Mouse (Mus musculus) T-helper 2 cell (primary cell): ENCODE results near the gene Ceacam18.

Source experiments
- in situ Hi-C: fragments of 300-600 bp; cut with MboI, MseI; formaldehyde crosslinking; loops from one replicate; pipeline ENCODE4 v1.15.1; 2025; ENCODE audit warnings: high pct_unique_total_duplicates

Ceacam18 gene

GRCm38 (mm10) chr7:43634500-43634899 lies at the start of gene Ceacam18:
TSS of gene Ceacam18 (plus strand) at chr7:43634707.
- in situ Hi-C loops, result no loop called here

GRCm38 (mm10) chr7:43584790-43585189 lies 49.7 kb upstream of the Ceacam18 start:
- in situ Hi-C loops, result loop anchor here (5.0 kb wide), 2 partner anchors 88 to 97 kb away; partner anchors contain the start of gene Ctu1

- in situ Hi-C loops, result no loop called here
Observed at GRCm38 (mm10) chr7:43601884-43602283, 32.6 kb upstream of the Ceacam18 start.

GRCm38 (mm10) chr7:43606896-43607742 lies 27.4 kb upstream of the Ceacam18 start, which contains the start of gene Zfp819:
TSS of gene Zfp819 (plus strand) at chr7:43607169.
- in situ Hi-C loops, result no loop called here

- in situ Hi-C loops, result no loop called here
Observed at GRCm38 (mm10) chr7:43607743-43608287, 26.7 kb upstream of the Ceacam18 start.

GRCm38 (mm10) chr7:43608316-43608824 lies 26.1 kb upstream of the Ceacam18 start:
- in situ Hi-C loops, result no loop called here

GRCm38 (mm10) chr7:43613816-43614551 lies 20.5 kb upstream of the Ceacam18 start:
- in situ Hi-C loops, result no loop called here

- in situ Hi-C loops, result no loop called here
Observed at GRCm38 (mm10) chr7:43622927-43623326, 11.6 kb upstream of the Ceacam18 start.

- in situ Hi-C loops, result no loop called here
Observed at GRCm38 (mm10) chr7:43623819-43624218, 10.7 kb upstream of the Ceacam18 start.

- in situ Hi-C loops, result no loop called here
Observed at GRCm38 (mm10) chr7:43625065-43625464, 9.4 kb upstream of the Ceacam18 start.

- in situ Hi-C loops, result no loop called here
Observed at GRCm38 (mm10) chr7:43625794-43626422, 8.6 kb upstream of the Ceacam18 start.

GRCm38 (mm10) chr7:43633940-43634339 lies 567 bp upstream of the Ceacam18 start:
- in situ Hi-C loops, result no loop called here

- in situ Hi-C loops, result no loop called here
Observed at GRCm38 (mm10) chr7:43636194-43636593, 1.7 kb downstream of the Ceacam18 start.

- in situ Hi-C loops, result no loop called here
Observed at GRCm38 (mm10) chr7:43637118-43637517, 2.6 kb downstream of the Ceacam18 start.

- in situ Hi-C loops, result no loop called here
Observed at GRCm38 (mm10) chr7:43642587-43642986, 8.1 kb downstream of the Ceacam18 start.

GRCm38 (mm10) chr7:43643046-43643652 lies 8.6 kb downstream of the Ceacam18 start:
- in situ Hi-C loops, result no loop called here

- in situ Hi-C loops, result no loop called here
Observed at GRCm38 (mm10) chr7:43652683-43653082, 18.2 kb downstream of the Ceacam18 start.

GRCm38 (mm10) chr7:43654519-43654918 lies 20.0 kb downstream of the Ceacam18 start:
- in situ Hi-C loops, result no loop called here

GRCm38 (mm10) chr7:43656232-43656631 lies 21.7 kb downstream of the Ceacam18 start:
- in situ Hi-C loops, result no loop called here

GRCm38 (mm10) chr7:43660002-43660401 lies 25.5 kb downstream of the Ceacam18 start, which contains the start of gene Siglece:
TSS of gene Siglece (minus strand) at chr7:43660161.
- in situ Hi-C loops, result no loop called here

GRCm38 (mm10) chr7:43662804-43663203 lies 28.3 kb downstream of the Ceacam18 start:
- in situ Hi-C loops, result no loop called here
